Mouse (Mus musculus) limb, embryonic 11.5 days (tissue): Measurements from ENCODE around the gene Lsm2. TPM values are rescaled to one million over a fixed set of nuclear protein-coding genes. Genes with fewer than 3 reads are reported as not detected.
"Not testable (repeated sequence)": the region's sequence is repeated elsewhere in the genome, so short reads cannot be mapped to it uniquely, and the experiment has no call there.

Experiments
- ATAC-seq: fragments of 200-750 bp; cut with Nextera tagmentation; 2 replicates; pipeline ENCODE4 v1.8.0; 2017; ENCODE audit warnings: low read depth; ENCODE audit not compliant: insufficient number of reproducible peaks, low FRiP score, low TSS enrichment
- DNase-seq: peaks from one replicate; pipeline ENCODE4 v3.0.0-alpha.2; 2015; ENCODE audit warnings: low spot score
- H3K27ac ChIP-seq: fragments of 300-500 bp; sonication (generic); replicated peaks from 2 replicates; pipeline ENCODE4 v1.5.1; 2014; ENCODE audit warnings: low read depth, mild to moderate bottlenecking, low read length
- H3K27me3 ChIP-seq: fragments of 300-500 bp; sonication (generic); 2 replicates; pipeline ENCODE4 v1.6.1; 2014; ENCODE audit warnings: mild to moderate bottlenecking, low read length, mixed read lengths; ENCODE audit not compliant: control insufficient read depth, insufficient read depth
- H3K36me3 ChIP-seq: fragments of 300-500 bp; sonication (generic); 2 replicates; pipeline ENCODE4 v1.6.1; 2014; ENCODE audit warnings: mild to moderate bottlenecking, low read length, moderate library complexity, mixed read lengths; ENCODE audit not compliant: control insufficient read depth, insufficient read depth
- H3K4me1 ChIP-seq: fragments of 300-500 bp; sonication (generic); 2 replicates; pipeline ENCODE4 v1.6.1; 2014; ENCODE audit warnings: low read length, mixed read lengths; ENCODE audit not compliant: control insufficient read depth, insufficient read depth
- H3K4me2 ChIP-seq: fragments of 300-500 bp; sonication (generic); 2 replicates; pipeline ENCODE4 v1.6.1; 2014; ENCODE audit warnings: low read depth, mild to moderate bottlenecking, moderate library complexity; ENCODE audit not compliant: severe bottlenecking
- H3K4me3 ChIP-seq: fragments of 300-500 bp; sonication (generic); 2 replicates; pipeline ENCODE4 v1.5.1; 2014; ENCODE audit warnings: low read depth, low read length
- H3K9ac ChIP-seq: fragments of 300-500 bp; sonication (generic); 2 replicates; pipeline ENCODE4 v1.6.1; 2014; ENCODE audit warnings: mild to moderate bottlenecking, low read length
- H3K9me3 ChIP-seq: fragments of 300-500 bp; sonication (generic); 2 replicates; pipeline ENCODE4 v1.6.1; 2016; ENCODE audit warnings: low read length; ENCODE audit not compliant: control insufficient read depth
- WGBS: fragments of 180-500 bp; shearing (Covaris S2); extraction: QIAGEN DNeasy Blood & Tissue Kit; methylation state at CpG from one replicate; pipeline ENCODE4 v1.1.7; 2014; 5-methylcytosine and 5-hydroxymethylcytosine counted together
- polyA plus RNA-seq: library from polyadenylated mRNA; unstranded; fragments of >200 nt; fragmentation: Nextera tagmentation; extraction: Ambion mirVana; gene quantifications from 2 replicates; pipeline ENCODE4 v1.2.1, GENCODE M21; 2014

Lsm2 gene
- polyA plus RNA-seq, 1 experiment from 2014 or later: 266 TPM

GRCm38 (mm10) chr17:35031272-35031671 is 49.6 kb downstream of the Lsm2 start:
- 88% methylated on average over 11 of the region's 11 CpGs for WGBS
- ATAC-seq (no peak), DNase-seq (no peak)
- Histone ChIP-seq H3K4me1 (peaks cover 8% of the 10 kb centered on the region), H3K9ac (no peak overlapping the region), H3K27ac (no peak overlapping the region), H3K9me3 (no peaks in the 10 kb centered on the region), H3K4me2 (no peak overlapping the region), H3K27me3 (no peaks in the 10 kb centered on the region), H3K4me3 (no peak overlapping the region), H3K36me3 (no peaks in the 10 kb centered on the region)

- no peaks in the 10 kb centered on the region for H3K36me3 ChIP-seq
- no peak overlapping the region for H3K4me2 ChIP-seq
- no peaks in the 10 kb centered on the region for H3K27me3 ChIP-seq
- no peak overlapping the region for H3K9ac ChIP-seq
- WGBS: 86% methylated on average over 7 of the region's 7 CpGs
- no peak overlapping the region for H3K27ac ChIP-seq
- ATAC-seq: no peak
- no peak for DNase-seq
- H3K4me3 ChIP-seq: no peak overlapping the region
- H3K9me3 ChIP-seq: no peaks in the 10 kb centered on the region
- H3K4me1 ChIP-seq: peaks cover 8% of the 10 kb centered on the region
These were observed 50.2 kb downstream of the Lsm2 start for GRCm38 (mm10) chr17:35031880-35032279.

GRCm38 (mm10) chr17:35032323-35032870 is 50.7 kb downstream of the Lsm2 start:
- ATAC-seq (no peak), DNase-seq (no peak)
- Histone ChIP-seq H3K27me3 (no peaks in the 10 kb centered on the region), H3K9ac (no peak overlapping the region), H3K27ac (no peak overlapping the region), H3K9me3 (no peaks in the 10 kb centered on the region), H3K4me2 (no peak overlapping the region; the same call in 1 of the 2 replicates), H3K4me1 (peaks cover 5% of the 10 kb centered on the region), H3K36me3 (no peaks in the 10 kb centered on the region), H3K4me3 (no peak overlapping the region)
- 73% methylated on average over 8 of the region's 8 CpGs for WGBS

GRCm38 (mm10) chr17:35033703-35034102 is 52.0 kb downstream of the Lsm2 start:
- WGBS: 76% methylated on average over 1 of the region's 1 CpGs
- H3K27ac ChIP-seq, H3K9ac ChIP-seq, H3K36me3 ChIP-seq, H3K4me2 ChIP-seq, H3K4me3 ChIP-seq, H3K9me3 ChIP-seq, H3K4me1 ChIP-seq, ATAC-seq, DNase-seq, H3K27me3 ChIP-seq: not testable (repeated sequence)

GRCm38 (mm10) chr17:35034896-35035295 is 53.2 kb downstream of the Lsm2 start:
- ATAC-seq (no peak), DNase-seq (no peak)
- no peaks in the 10 kb centered on the region for H3K36me3 ChIP-seq
- no peaks in the 10 kb centered on the region for H3K9me3 ChIP-seq
- H3K4me3 ChIP-seq: no peak overlapping the region
- H3K27me3 ChIP-seq: no peaks in the 10 kb centered on the region
- no peak overlapping the region for H3K4me2 ChIP-seq
- 77% methylated on average over 6 of the region's 6 CpGs for WGBS
- H3K9ac ChIP-seq: no peak overlapping the region
- no peaks in the 10 kb centered on the region; the same call in 1 of the 2 replicates for H3K4me1 ChIP-seq
- H3K27ac ChIP-seq: no peak overlapping the region

Other genes starting within 250 kb of the Lsm2 start
- not detected in 2 replicates for gene C4b, start 238.0 kb upstream of the Lsm2 start, polyA plus RNA-seq
- not detected in 2 replicates for gene Cyp21a1, start 177.3 kb upstream of the Lsm2 start, polyA plus RNA-seq
- gene Stk19, start 144.9 kb upstream of the Lsm2 start, polyA plus RNA-seq: 20.5 and 21.2 TPM in 2 replicates
- gene Dxo, start 144.8 kb upstream of the Lsm2 start, polyA plus RNA-seq: 72.4 and 74.6 TPM in 2 replicates
- 43.2 and 49.0 TPM in 2 replicates for gene Skiv2l, start 131.7 kb upstream of the Lsm2 start, polyA plus RNA-seq
- gene Nelfe, start 131.5 kb upstream of the Lsm2 start, polyA plus RNA-seq: 152 TPM in 2 replicates
- 1.6 and 2.6 TPM in 2 replicates for gene Cfb, start 119.3 kb upstream of the Lsm2 start, polyA plus RNA-seq
- 1.9 and 2.3 TPM in 2 replicates for gene Zbtb12, start 102.4 kb upstream of the Lsm2 start, polyA plus RNA-seq
- gene Gm20547, start 99.8 kb upstream of the Lsm2 start, polyA plus RNA-seq: not detected in 2 replicates
- 0.44 and 0.58 TPM in 2 replicates for gene C2, start 83.6 kb upstream of the Lsm2 start, polyA plus RNA-seq
- gene Ehmt2, start 83.4 kb upstream of the Lsm2 start, polyA plus RNA-seq: 77.8 and 78.9 TPM in 2 replicates
- 0.21 TPM in 1 of 2 replicates, not detected in the other for gene Slc44a4, start 67.4 kb upstream of the Lsm2 start, polyA plus RNA-seq
- 10.3 and 12.8 TPM in 2 replicates for gene Neu1, start 50.6 kb upstream of the Lsm2 start, polyA plus RNA-seq
- gene Hspa1b, start 22.6 kb upstream of the Lsm2 start, polyA plus RNA-seq: 0.43 and 0.44 TPM in 2 replicates
- gene Gm20481, start 11.9 kb upstream of the Lsm2 start, polyA plus RNA-seq: 0.36 and 0.43 TPM in 2 replicates
- 0.75 and 4.0 TPM in 2 replicates for gene Hspa1a, start 9.7 kb upstream of the Lsm2 start, polyA plus RNA-seq
- 1.5 and 1.6 TPM in 2 replicates for gene Hspa1l, start 9.2 kb upstream of the Lsm2 start, polyA plus RNA-seq
- gene Vars, start 19.1 kb downstream of the Lsm2 start, polyA plus RNA-seq: 124 and 140 TPM in 2 replicates
- 0.07 and 0.16 TPM in 2 replicates for gene Vwa7, start 34.7 kb downstream of the Lsm2 start, polyA plus RNA-seq
- 1.4 TPM in 2 replicates for gene Sapcd1, start 46.2 kb downstream of the Lsm2 start, polyA plus RNA-seq
- gene Msh5, start 64.9 kb downstream of the Lsm2 start, polyA plus RNA-seq: 3.5 and 3.7 TPM in 2 replicates
- gene Clic1, start 68.1 kb downstream of the Lsm2 start, polyA plus RNA-seq: 52.1 and 76.7 TPM in 2 replicates
- gene Ddah2, start 77.2 kb downstream of the Lsm2 start, polyA plus RNA-seq: 553 and 582 TPM in 2 replicates
- gene Ly6g6c, start 83.5 kb downstream of the Lsm2 start, polyA plus RNA-seq: 0.16 TPM in 1 of 2 replicates, not detected in the other
- 0.84 and 1.2 TPM in 2 replicates for gene Mpig6b, start 84.3 kb downstream of the Lsm2 start, polyA plus RNA-seq
- gene Ly6g6e, start 95.0 kb downstream of the Lsm2 start, polyA plus RNA-seq: 1.5 and 2.1 TPM in 2 replicates
- gene Ly6g6d, start 96.2 kb downstream of the Lsm2 start, polyA plus RNA-seq: 0.72 and 1.6 TPM in 2 replicates
- 0.27 and 0.73 TPM in 2 replicates for gene Ly6g6f, start 103.7 kb downstream of the Lsm2 start, polyA plus RNA-seq
- 43.1 and 46.9 TPM in 2 replicates for gene Abhd16a, start 107.4 kb downstream of the Lsm2 start, polyA plus RNA-seq
- not detected in 2 replicates for gene Ly6g5c, start 126.4 kb downstream of the Lsm2 start, polyA plus RNA-seq
- gene Ly6g5b, start 133.6 kb downstream of the Lsm2 start, polyA plus RNA-seq: 0.44 and 0.75 TPM in 2 replicates
- 24.0 and 29.1 TPM in 2 replicates for gene Gpank1, start 139.6 kb downstream of the Lsm2 start, polyA plus RNA-seq
- 277 and 290 TPM in 2 replicates for gene Csnk2b, start 140.2 kb downstream of the Lsm2 start, polyA plus RNA-seq
- gene D17H6S53E, start 144.5 kb downstream of the Lsm2 start, polyA plus RNA-seq: 8.6 and 8.9 TPM in 2 replicates
- 0.44 and 1.5 TPM in 2 replicates for gene Apom, start 150.2 kb downstream of the Lsm2 start, polyA plus RNA-seq
- 103 and 104 TPM in 2 replicates for gene Bag6, start 153.3 kb downstream of the Lsm2 start, polyA plus RNA-seq
- gene Prrc2a, start 183.0 kb downstream of the Lsm2 start, polyA plus RNA-seq: 215 and 234 TPM in 2 replicates
- gene Aif1, start 194.2 kb downstream of the Lsm2 start, polyA plus RNA-seq: 3.4 and 3.9 TPM in 2 replicates
- 4.0 and 4.7 TPM in 2 replicates for gene Lst1, start 206.6 kb downstream of the Lsm2 start, polyA plus RNA-seq
- 0.45 and 0.54 TPM in 2 replicates for gene Ltb, start 212.6 kb downstream of the Lsm2 start, polyA plus RNA-seq
- not detected in 2 replicates for gene Tnf, start 220.1 kb downstream of the Lsm2 start, polyA plus RNA-seq
- gene Lta, start 223.5 kb downstream of the Lsm2 start, polyA plus RNA-seq: 0.11 and 0.27 TPM in 2 replicates
- not detected in 2 replicates for gene Gm16181, start 239.0 kb downstream of the Lsm2 start, polyA plus RNA-seq